Mouse (Mus musculus) liver, postnatal 0 days (tissue): Measurements from ENCODE around the gene Dlg2. TPM values are rescaled to one million over a fixed set of nuclear protein-coding genes. Genes with fewer than 3 reads are reported as not detected.

Source experiments
- ATAC-seq: fragments of 200-750 bp; cut with Nextera tagmentation; 2 replicates; pipeline ENCODE4 v1.8.0; 2017; ENCODE audit warnings: mild to moderate bottlenecking, moderate library complexity
- DNase-seq: peaks from one replicate; pipeline ENCODE4 v3.0.0-alpha.2; 2016
- H3K27ac ChIP-seq: fragments of 300-500 bp; sonication (generic); 2 replicates; pipeline ENCODE4 v1.5.1; 2014; ENCODE audit warnings: antibody characterized with exemption, moderate library complexity, mild to moderate bottlenecking, low read depth
- H3K27me3 ChIP-seq: fragments of 300-500 bp; sonication (generic); 2 replicates; pipeline ENCODE4 v1.6.1; 2014; ENCODE audit warnings: low read length, control low read depth, mixed read lengths; ENCODE audit not compliant: insufficient read depth
- H3K36me3 ChIP-seq: fragments of 300-500 bp; sonication (generic); replicated peaks from 2 replicates; pipeline ENCODE4 v1.6.1; 2014; ENCODE audit warnings: mild to moderate bottlenecking, control low read depth, low read length, moderate library complexity, mixed read lengths; ENCODE audit not compliant: insufficient read depth
- H3K4me1 ChIP-seq: fragments of 300-500 bp; sonication (generic); 2 replicates; pipeline ENCODE4 v1.6.1; 2014; ENCODE audit warnings: antibody characterized with exemption, mild to moderate bottlenecking, control low read depth; ENCODE audit not compliant: insufficient read depth
- H3K4me2 ChIP-seq: fragments of 300-500 bp; sonication (generic); 2 replicates; pipeline ENCODE4 v1.6.1; 2014; ENCODE audit warnings: low read depth, mild to moderate bottlenecking, low read length, moderate library complexity, mixed read lengths
- H3K4me3 ChIP-seq: fragments of 300-500 bp; sonication (generic); 2 replicates; pipeline ENCODE4 v1.5.1; 2014; ENCODE audit warnings: low read depth, low read length
- H3K9ac ChIP-seq: fragments of 300-500 bp; sonication (generic); replicated peaks from 2 replicates; pipeline ENCODE4 v1.6.1; 2014; ENCODE audit warnings: mild to moderate bottlenecking, moderate library complexity
- H3K9me3 ChIP-seq: fragments of 300-500 bp; sonication (generic); 2 replicates; pipeline ENCODE4 v1.6.1; 2016; ENCODE audit warnings: mild to moderate bottlenecking, control low read depth, low read length, mixed read lengths
- CTCF ChIP-seq: sonication (generic); IDR thresholded peaks from 2 replicates; pipeline ENCODE4 v1.5.1; 2016; ENCODE audit warnings: antibody characterized with exemption, low read depth
- EP300 ChIP-seq: IDR thresholded peaks from 2 replicates; pipeline ENCODE4 v1.6.1; 2016; ENCODE audit warnings: antibody characterized with exemption, low read depth, mild to moderate bottlenecking
- WGBS: fragments of 180-500 bp; shearing (Covaris S2); extraction: QIAGEN DNeasy Blood & Tissue Kit; methylation state at CpG from one replicate; pipeline ENCODE4 v1.1.7; 2014; ENCODE audit not compliant: insufficient replicate concordance; 5-methylcytosine and 5-hydroxymethylcytosine counted together
- polyA plus RNA-seq: library from polyadenylated mRNA; unstranded; fragments of >200 nt; fragmentation: Nextera tagmentation; extraction: Ambion mirVana; gene quantifications from 2 replicates; pipeline ENCODE4 v1.2.1, GENCODE M21; 2015

Gene Dlg2
- polyA plus RNA-seq, 1 experiment from 2014 or later = 0.41 TPM

DNA sequence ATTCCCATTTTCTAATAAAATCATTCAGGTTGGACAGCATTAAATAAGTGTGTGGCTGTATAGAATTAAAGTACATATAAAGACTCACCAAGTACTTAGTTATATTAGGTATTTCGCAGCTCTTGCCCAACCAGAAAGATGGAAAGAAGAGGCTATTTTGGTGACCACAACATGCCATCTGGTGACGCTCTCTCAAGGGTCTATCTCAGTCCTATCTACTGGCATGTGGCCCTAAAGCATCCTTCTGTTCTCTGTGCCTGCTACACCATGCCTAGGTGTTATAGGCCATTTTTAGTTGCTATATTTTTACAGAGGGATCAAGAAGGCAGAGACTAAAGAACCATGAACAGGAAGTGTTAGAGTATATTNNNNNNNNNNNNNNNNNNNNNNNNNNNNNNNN is 1629.5 kb downstream of the Dlg2 start:
- DNase-seq (no peak), ATAC-seq (no peak)
- Histone ChIP-seq H3K9ac (no peak overlapping the region), H3K36me3 (no peaks in the 10 kb centered on the region), H3K4me2 (no peak overlapping the region), H3K4me1 (no peaks in the 10 kb centered on the region), H3K4me3 (no peak overlapping the region), H3K27me3 (no peaks in the 10 kb centered on the region), H3K27ac (no peak overlapping the region), H3K9me3 (no peaks in the 10 kb centered on the region)
- TF ChIP-seq EP300 (no peak), CTCF (no peak)
- WGBS = 67% methylated on average over 2 of the region's 2 CpGs

DNA sequence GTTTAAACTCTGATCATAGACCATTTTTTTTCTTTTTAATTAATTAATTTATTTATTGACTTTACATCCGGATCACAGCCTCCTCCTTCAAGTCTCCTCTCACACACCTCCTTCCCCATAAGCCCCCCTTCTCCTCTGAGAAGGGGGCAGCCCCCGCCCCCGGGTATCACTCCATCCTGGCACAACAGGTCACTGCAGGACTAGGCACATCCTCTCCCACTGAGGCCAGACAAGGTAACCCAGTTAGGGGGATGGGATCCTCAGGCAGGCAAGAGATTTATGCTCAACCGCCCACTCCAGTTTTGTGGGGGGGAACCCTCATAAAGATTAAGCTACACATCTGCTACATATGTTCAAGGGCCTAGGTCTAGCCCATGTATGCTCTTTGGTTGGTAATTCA is 1636.6 kb downstream of the Dlg2 start:
- Histone ChIP-seq H3K27ac (no peak overlapping the region), H3K4me2 (no peak overlapping the region), H3K9ac (no peak overlapping the region), H3K4me1 (no peaks in the 10 kb centered on the region), H3K36me3 (no peaks in the 10 kb centered on the region), H3K4me3 (no peak overlapping the region), H3K9me3 (no peaks in the 10 kb centered on the region), H3K27me3 (no peaks in the 10 kb centered on the region)
- no peak for ATAC-seq
- 76% methylated on average over 4 of the region's 4 CpGs for WGBS
- no peak for TF ChIP-seq CTCF
- no peak for TF ChIP-seq EP300
- no peak for DNase-seq

- ATAC-seq = no peak
Measured at GRCm38 (mm10) chr7:92115237-92115871, 1638.9 kb downstream of the Dlg2 start.

GRCm38 (mm10) chr7:92123276-92123675 is 1646.8 kb downstream of the Dlg2 start:
- Histone ChIP-seq H3K4me1 (no peaks in the 10 kb centered on the region), H3K4me2 (no peak overlapping the region), H3K27ac (no peak overlapping the region), H3K9ac (no peak overlapping the region), H3K36me3 (no peaks in the 10 kb centered on the region), H3K9me3 (no peaks in the 10 kb centered on the region), H3K4me3 (no peak overlapping the region), H3K27me3 (no peaks in the 10 kb centered on the region)
- 56% methylated on average over 2 of the region's 2 CpGs for WGBS
- no peak for DNase-seq
- no peak for ATAC-seq
- TF ChIP-seq CTCF (no peak), EP300 (no peak)

More at GRCm38 (mm10) chr7:92115237-92115871, 1638.9 kb downstream of the Dlg2 start:
- DNase-seq = no peak
- no peak overlapping the region for H3K9ac ChIP-seq
- no peak overlapping the region for H3K4me2 ChIP-seq
- no peak for TF ChIP-seq EP300
- no peak for TF ChIP-seq CTCF
- no peak overlapping the region for H3K4me3 ChIP-seq
- H3K27ac ChIP-seq = no peak overlapping the region
- no peaks in the 10 kb centered on the region for H3K9me3 ChIP-seq
- H3K27me3 ChIP-seq = no peaks in the 10 kb centered on the region
- 78% methylated on average over 5 of the region's 5 CpGs for WGBS
- no peaks in the 10 kb centered on the region for H3K36me3 ChIP-seq
- H3K4me1 ChIP-seq = no peaks in the 10 kb centered on the region

DNA sequence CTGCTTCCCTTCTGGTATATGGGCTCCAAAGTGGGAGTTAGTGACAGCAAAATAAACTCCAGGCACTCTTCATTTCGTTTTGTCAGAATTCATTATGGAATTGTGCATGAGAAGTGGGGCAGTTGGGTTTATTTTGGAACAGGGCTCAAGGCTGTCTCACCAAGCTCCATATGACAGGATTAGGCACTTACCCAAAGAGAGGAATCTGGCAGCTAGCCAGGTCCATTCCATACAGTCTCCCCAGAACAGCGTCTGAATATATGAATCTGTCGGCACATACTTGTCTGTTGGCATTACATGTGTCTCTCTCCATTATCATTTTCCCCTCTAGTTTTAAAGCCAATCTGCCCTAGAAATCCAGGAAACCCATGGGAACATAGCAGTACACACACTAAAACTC is 1649.4 kb downstream of the Dlg2 start:
- H3K4me1 ChIP-seq = no peaks in the 10 kb centered on the region
- no peak for ATAC-seq
- no peak overlapping the region for H3K4me2 ChIP-seq
- H3K36me3 ChIP-seq = no peaks in the 10 kb centered on the region
- no peak overlapping the region for H3K9ac ChIP-seq
- 77% methylated on average over 3 of the region's 3 CpGs for WGBS
- no peak for DNase-seq
- no peak for TF ChIP-seq EP300
- no peak for TF ChIP-seq CTCF
- no peak overlapping the region for H3K27ac ChIP-seq
- no peaks in the 10 kb centered on the region for H3K27me3 ChIP-seq
- H3K9me3 ChIP-seq = no peaks in the 10 kb centered on the region
- H3K4me3 ChIP-seq = no peak overlapping the region

- 75% methylated on average over 3 of the region's 3 CpGs for WGBS
- no peak for DNase-seq
Measured at GRCm38 (mm10) chr7:92134301-92134700, 1657.8 kb downstream of the Dlg2 start.

More at GRCm38 (mm10) chr7:92134301-92134700, 1657.8 kb downstream of the Dlg2 start:
- H3K36me3 ChIP-seq = no peaks in the 10 kb centered on the region
- H3K27me3 ChIP-seq = no peaks in the 10 kb centered on the region
- no peak overlapping the region for H3K27ac ChIP-seq
- ATAC-seq = no peak
- H3K9me3 ChIP-seq = no peaks in the 10 kb centered on the region
- no peak overlapping the region for H3K4me2 ChIP-seq
- H3K9ac ChIP-seq = no peak overlapping the region
- no peaks in the 10 kb centered on the region for H3K4me1 ChIP-seq
- H3K4me3 ChIP-seq = no peak overlapping the region
- no peak for TF ChIP-seq EP300
- TF ChIP-seq CTCF = no peak
